Mouse (Mus musculus) retina, adult 2 months (tissue): ENCODE results near the gene Adgrl1.
"Not testable (repeated sequence)": the region's sequence is repeated elsewhere in the genome, so short reads cannot be mapped to it uniquely, and the experiment has no call there.

Source experiments
- DNase-seq: peaks from one replicate; pipeline ENCODE4 v3.0.0-alpha.2; 2012; ENCODE audit warnings: low read depth, low spot score

The Adgrl1 gene

DNA sequence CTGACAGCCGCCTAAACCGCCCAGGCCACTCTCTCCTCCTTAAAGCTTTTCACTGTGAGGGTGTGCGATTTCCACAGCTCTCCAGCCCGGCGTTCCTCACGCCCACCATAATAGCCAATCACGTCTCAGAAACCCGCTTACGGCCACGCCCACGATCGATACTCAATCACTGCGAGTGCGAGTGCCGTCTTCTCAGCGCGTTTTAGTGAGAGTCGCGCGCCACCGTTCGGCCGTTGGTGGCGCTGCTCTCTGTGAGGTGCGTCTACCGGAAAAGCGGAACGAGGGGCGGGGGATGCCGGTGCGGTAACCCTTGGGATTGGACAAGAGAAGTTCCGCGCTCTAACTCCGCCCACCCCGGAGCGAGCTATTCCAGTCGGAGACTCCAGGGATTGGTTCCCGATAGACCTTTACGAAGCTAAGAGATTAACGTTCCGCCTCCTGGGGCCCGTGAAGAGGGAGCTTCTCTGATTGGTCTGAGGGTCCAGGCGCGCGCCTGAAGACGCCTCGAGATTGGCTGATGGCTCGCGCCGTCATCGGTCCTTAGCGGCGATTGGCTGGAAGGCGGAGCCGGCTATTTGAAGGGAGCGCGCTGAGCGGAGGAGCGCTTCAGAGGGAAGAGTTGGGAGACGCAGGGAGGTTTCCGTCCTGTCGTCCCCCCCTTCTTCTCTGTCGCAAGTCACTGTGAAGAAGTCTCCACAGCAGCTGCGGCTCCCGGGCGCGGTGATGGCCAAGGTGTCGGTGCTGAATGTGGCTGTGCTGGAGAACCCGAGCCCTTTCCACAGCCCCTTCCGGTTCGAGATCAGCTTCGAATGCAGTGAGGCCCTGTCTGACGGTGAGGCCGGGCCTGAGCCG, 55.4 kb downstream of the Adgrl1 start, which contains the start of the genes Gm10644 and Asf1b:
Gene Gm10644 (minus strand): TSS at position 100 of the 852 bp plus-strand sequence.
Gene Asf1b (plus strand): TSS at position 402 of the 852 bp plus-strand sequence.
- peak; percentile 95 for DNase-seq

DNA sequence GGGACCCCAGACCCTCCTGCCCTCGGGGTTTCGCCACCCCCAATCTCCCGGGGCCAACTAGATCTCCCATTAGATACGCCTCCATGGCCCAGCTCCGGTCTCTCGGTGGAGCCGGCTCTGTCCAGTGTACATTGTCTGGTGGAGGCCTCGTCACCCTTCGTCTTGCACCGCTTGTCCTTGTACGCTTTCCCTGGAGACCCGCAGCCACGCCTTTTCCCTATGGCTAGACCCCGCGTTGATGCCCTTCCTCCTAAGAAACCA, 56.0 kb downstream of the Adgrl1 start:
- no peak for DNase-seq

DNA sequence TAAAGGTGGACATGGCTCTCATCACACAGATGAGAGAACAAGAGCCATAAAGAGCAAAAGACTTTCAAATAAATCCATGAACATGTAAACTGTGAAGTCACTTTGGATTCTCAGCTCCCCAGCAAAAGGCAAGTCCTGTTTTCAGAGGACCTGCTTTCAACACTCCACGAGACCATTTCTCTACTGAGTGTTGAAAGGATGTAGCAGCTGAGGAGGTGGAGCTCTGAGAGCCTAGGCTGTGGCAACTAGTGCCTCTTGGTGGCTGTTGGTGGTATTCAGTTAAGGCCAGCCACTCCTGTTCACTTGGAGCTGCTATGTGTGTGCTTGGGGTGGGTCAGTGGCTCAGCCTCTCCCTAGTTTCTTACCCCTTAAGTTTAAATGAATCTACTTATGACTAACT, 56.9 kb downstream of the Adgrl1 start:
- DNase-seq: no peak

DNA sequence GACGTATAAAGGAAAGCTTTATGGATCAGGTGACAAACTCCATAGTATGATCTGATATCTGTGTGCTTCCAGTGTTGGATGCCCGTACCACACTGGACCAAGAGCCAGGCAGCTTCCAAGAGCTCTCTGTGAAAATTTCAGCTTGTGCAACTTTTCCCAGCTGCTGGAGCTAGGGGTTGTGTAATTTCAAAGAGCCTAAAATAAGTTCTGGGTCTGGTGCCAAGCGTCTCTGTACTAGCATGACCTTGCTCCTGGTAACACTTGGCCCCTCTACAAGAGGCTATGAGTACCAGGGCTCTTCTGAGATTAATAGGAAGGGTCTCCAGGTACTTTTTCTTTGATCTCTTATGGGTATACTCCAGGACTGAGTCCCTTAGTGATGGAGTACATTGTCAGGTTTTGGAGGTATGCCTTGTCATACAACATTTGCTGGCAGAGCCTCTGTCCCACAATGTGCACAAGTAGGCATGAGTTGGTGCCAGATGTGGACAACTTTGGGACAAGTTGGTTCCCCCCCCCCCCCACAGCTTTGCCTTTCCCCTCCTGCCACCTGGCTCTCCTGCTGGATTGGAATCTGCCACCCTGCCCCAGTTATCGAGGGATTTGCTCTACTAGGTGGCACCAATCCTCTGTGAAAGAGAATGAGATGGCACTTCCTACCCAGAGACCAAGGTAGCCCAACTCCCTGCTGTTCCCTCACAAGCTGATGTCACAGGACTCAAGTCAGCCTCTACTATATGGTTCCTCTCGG, 64.3 kb downstream of the Adgrl1 start:
- DNase-seq: no peak

DNA sequence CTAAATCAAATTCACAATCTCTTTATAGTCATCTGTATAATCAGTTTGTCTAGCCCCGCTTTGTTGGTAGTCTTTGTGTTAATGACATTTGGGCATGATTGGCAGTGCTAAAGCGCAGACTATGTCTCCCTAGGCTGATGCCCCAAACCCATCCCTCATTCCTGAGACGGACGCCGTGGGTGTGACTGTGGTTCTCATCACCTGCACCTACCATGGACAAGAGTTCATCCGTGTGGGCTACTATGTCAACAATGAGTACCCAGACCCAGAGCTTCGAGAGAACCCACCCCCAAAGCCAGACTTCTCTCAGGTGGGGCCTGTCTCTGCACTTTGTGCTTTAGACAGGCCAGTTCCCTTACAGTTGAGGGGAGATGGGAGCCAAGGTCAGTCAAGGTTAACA, 67.8 kb downstream of the Adgrl1 start:
- no peak for DNase-seq

DNA sequence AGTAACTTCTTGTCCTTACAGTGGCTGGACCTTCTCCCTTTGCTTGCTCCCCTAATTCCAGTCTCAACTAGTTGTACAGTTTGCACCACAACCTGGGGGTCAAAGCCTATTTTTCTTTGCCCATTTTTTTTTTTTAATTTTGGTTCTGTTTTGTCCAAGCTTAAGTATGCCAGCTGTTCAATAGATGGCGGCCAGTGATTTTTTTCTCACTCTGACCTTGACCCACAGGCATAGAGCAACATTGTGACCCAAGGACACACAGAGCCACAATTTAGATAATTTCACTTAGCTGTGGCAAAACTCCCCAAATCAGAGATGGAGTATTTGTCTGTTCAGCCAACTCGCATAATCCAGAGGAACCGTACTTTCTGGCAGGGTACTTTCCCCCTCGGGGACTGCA, 71.2 kb downstream of the Adgrl1 start:
- no peak for DNase-seq

DNA sequence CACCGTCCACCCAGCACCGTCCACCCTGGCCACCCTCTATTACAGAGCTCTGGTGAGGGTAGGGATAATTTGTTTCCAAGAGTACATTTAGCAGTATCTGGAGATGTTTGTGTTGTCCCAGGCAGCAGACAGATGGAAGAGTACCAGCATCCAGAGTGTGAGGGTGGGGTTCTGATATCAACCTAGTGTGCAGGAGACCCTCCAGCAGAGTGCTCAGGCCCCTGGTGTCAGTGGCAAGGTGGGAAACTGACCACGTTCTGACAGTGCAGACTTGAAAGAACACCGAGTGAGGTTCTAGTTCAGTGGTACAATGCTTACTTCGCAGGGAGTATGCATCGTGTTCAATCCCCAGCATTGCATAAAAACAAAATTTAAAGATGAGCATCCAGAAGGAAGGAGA, 71.8 kb downstream of the Adgrl1 start:
- DNase-seq: no peak

DNA sequence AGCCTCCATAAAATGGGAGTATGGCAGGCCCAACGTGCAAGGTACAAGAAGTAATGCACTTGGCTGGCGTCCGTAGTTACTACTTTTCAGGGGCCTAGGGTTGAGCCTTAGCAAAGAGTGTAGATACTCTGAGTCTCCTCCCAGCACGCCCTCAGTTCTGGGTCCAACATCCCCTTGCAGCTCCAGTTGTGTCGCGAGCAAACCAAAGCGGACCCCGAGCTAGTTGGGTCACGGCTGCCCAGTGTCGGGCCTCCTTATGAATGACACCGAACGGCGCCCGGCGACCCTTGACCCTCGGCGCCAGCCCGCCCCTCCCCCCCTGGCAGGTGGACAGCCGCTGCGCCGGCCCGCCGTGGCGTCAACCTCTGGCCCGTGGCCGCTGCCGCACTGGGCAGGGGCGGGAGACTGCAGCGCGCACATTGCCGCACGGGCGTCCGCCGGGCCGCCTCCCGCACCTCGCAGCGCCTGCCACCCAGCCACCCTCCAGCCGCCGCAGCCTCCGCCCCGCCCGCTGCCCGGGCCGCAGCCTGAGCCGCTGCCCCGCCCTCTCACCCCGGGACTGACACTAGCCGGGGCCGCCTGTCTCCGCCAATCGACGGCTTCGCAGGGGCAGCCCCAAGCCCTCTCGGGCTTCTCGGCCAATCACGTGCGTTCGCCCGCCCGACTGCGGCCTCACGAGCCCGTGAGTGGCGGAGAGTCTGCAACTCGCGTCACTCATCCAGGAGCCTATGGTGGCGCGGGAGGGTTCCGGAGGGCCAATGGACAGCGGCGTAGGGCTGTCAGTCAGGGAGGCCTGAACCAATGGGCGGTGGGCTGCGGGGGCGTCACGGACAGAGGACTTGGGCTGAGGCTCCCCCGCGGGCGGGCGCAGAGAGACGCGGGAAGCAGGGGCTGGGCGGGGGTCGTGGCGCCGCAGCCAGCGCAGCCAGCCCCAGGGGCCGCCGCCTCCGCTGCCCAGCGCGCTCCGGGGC, 72.5 kb downstream of the Adgrl1 start, which contains the start of gene Prkaca:
Gene Prkaca (plus strand): TSS at position 844 of the 971 bp plus-strand sequence.
- DNase-seq: peak; percentile 92

DNA sequence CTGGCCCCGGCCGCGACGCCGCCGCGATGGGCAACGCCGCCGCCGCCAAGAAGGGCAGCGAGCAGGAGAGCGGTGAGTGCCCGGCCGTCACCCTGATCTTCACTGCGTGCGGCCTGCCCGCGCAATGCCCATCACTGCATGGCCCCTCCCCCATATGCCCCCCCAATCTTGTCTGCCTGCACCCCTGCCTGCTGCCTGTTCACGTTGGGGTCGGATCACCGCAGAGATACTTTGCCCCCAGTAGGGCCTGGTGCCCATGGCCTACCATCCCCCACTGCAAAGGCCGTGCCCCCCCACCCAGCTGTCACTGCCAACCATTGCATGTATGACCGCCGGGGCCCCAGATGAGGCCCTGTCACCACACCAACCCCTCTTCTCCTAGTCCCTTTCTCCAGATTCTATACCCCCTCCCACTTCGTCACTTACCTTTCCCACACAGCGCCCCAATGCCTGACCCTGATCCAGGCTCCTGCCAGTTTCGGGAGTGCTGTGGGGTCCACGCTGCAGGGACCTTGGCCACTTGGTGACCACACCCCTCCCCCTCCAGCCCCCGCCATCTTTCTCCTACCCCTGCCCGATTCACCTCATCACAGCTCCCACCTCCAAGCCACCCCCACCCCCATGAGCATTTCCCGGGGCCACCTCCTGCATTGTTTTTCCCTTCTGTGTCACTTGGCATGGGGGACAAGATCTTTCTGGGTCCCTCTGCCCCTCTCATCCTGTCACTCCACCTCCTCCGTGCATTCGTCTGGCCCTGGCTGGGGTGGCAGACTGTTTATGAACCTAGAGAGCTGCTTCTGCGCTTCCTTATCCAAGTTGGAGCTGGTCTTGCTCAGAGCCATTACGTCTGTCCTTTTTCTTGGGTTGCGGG, 73.5 kb downstream of the Adgrl1 start:
- no peak for DNase-seq

DNA sequence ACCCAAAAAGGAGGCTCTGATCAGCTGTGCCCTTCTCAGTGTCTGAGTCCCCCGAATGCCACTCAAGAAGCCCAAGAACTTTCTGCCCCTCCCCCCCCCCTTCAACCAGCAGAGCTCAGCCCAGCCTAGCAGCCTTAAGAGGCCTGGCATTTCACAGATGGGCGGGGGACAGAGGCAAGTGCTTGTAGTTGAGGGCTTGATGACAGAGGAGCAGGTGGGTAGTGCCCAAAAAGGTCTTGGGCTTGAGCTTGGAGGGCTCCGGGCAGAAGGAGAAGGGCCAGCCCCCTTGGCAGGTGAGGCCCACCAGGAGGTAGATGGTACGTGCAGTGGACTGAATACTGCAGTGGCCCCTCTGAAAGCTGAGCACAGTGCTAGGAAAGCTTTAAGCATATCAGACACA, 74.6 kb downstream of the Adgrl1 start:
- DNase-seq: no peak

DNA sequence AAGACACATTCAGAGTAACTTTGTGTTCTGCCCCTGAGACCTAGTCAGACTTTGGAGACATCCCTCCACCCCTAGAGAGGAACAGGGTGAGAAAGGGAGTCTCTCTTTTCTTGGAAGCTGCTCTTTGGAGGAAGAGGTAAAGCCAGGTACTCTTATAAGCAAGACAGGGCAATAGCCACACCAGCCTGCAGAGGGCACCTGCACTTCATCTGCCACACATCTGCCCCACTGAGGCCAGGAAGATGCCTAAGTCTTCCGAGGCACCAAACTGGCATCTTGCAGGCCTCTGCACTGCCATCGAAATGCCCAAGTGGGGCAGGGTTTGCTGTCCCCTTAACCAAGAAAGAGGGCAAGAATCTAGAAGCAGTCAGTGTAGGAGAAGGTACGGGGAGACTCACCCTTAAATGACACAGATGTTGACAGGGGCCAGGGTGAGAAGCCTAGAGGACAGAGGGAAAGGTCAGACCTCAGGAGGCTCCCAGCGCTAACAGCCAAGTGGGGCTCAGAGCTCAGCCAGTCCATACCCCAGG, 76.3 kb downstream of the Adgrl1 start:
- no peak for DNase-seq

DNA sequence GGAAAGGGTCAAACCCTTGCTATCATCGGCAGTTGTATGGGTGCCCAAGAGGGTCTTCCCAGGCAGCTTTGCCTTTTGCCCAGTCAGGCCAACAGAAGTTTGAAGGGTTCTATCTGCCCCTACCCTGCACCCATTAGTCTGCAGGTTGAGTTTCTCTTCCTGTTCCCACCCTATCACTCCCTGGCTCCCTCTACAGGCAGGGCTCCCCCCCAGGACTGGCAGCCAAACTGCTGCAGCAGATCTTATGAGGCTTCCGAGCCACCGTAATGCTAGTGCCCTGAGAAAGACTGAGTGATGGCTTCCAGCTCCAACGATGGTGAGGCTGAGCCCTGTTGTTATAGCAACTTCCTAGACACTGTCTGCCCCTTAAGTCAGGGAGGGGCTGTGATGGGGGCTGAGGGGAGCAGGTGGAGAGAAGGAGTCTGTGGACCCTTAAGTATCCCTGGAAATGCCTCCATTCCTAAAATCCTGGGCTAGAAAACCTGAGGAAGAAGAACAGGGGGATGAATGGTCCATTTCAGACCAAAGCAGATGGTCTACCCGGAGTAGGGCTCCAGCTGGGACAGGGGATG, 77.0 kb downstream of the Adgrl1 start:
- DNase-seq: no peak

DNA sequence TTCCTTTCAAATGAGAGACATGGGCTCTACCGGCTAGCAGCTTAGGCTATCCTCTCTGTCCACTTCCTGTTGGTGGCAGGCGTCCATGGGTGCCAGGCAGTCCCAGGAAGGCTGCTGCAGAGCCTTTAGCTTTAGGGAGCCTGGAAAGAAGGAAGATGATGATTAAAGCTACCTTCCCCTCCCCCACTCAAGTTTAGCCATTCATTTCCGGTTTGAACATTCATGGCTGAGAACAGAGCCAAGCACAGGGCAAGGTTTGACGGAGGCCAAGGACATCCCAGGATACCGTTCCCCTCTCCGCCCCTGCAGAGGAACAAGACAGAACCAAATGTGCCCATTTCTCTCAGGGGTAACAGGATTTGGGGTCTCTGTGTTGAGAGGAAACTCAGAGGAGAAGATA, 77.7 kb downstream of the Adgrl1 start:
- no peak for DNase-seq

DNA sequence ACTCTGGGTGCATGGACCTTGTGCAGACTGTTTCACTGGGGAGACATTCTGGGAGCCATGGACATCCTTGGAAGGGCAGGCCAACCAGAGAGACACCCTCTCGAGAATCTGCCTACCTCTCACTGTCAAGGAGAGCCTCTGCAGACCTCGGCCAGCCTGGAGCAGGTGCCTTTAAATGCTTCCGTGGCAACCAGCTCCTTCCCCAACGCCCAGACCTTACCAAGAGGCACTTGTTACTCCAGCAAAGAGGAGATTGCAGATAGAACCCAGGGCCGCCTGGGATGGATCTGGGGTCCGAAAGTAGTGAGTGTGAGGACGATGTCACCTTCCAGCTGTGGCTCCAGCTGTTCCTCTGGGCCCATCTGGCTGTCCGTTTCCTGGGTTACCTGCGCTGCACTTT, 78.3 kb downstream of the Adgrl1 start:
- DNase-seq: no peak

DNA sequence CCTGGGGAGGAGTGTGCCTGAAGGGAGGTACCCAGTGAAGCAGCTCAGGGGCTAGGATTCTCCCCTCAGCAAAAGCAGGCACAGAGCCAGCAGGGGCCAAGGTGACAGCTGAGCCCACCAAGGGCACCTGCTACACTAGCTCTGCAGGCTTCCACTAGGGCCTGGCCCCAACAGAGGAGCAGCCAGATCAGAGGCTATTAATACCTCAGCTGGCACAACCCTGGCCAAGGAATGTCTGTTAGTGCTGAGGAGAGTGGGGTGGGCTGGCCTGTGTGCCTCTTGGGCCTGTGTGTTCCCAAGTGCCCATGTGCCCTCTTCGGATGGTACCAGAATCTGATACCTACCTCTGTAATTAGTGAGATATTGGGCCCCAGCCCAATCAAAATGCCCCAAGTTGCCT, 80.3 kb downstream of the Adgrl1 start:
- no peak for DNase-seq

DNA sequence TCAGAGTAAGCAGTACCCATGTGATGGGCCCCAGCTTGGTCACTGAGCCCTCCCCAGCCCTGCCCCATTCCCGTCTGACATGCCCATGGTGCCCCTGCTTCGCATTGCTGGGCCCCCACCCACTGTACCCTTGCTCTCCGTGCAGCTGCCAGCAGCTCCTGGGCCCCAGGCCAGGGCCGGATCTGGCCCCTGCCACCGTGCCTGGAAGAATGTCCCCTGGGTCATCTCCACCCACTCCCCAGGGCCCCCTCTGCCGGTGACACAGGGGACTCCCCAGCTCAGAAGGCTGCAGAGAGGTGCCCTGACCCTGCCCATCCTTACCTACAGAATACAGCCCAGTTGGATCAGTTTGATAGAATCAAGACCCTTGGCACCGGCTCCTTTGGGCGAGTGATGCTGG, 80.9 kb downstream of the Adgrl1 start:
- DNase-seq: no peak

DNA sequence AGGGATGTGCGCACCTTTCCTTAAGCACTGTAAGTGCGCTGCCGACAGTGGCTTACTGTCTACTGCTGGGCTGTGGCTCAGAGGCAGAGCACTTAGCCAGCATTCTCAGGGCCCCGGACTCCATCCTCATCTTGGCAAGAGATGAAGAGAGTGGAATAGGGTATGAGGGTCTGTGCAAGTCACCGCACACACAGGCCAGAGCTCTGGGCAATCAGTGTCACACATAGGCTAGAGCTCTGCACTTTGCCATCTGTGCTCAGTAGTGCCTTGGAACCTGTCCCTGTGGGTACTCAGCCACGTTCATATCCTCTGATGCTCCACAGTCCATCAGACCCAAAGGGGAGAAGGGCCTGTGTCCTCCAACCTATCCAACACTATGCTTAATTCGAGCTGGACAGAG, 81.6 kb downstream of the Adgrl1 start:
- DNase-seq: no peak

DNA sequence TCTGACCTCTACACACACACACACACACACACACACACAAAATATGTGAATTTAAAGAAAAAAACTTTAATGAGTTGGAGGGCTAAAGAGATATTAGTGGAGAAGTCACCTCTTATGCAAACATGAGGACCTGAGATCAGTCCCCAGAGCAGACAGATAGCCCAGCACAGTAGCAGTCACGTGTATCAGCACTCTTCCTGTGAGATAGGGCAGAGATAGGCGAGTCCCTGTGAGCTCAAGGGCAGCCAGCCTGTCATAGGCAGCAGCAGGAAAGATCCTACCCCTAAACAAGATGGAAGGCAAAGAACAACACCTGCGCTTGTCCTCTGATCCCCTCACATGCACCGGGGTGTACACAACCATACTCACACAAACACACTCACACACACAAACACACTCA, 82.5 kb downstream of the Adgrl1 start:
- DNase-seq: no peak

DNA sequence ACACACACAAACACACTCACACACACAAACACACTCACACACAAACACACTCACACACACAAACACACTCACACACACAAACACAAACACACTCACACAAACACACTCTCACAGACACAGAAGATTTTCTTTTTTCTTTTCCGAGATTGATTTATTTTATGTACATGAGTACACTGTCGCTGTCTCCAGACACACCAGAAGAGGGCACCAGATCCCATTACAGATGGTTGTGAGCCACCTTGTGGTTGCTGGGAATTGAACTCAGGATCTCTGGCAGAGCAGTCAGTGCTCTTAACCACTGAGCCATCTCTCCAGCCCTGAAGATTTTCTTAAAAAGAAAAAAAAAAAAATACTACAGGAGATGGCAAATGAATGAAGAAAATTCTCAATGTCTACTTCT, 83.3 kb downstream of the Adgrl1 start:
- DNase-seq: not testable (repeated sequence)

DNA sequence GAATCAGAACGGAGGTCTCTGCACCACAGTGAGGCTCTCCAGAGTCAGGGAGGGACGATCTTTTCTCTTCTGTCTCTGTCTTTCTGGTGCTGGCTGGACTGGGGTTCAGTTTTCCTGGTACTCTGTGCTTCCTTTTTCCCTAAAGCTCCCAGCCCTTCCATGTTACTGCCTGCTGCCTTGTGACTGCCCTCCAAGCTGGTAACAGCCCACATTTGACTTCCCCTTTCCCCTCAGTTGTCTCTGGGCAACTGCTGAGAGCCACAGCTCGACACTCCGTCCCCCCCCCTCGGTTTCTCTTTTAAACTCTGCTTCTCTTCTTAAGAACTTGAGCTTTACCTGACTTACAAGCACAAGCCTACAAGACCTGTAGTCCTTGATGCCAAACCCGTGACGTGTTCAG, 89.3 kb downstream of the Adgrl1 start:
- no peak for DNase-seq
